Mouse (Mus musculus) embryonic stem cell, embryonic (primary cell): ENCODE measurements around the gene Cog4.
"Not testable (repeated sequence)": the region's sequence is repeated elsewhere in the genome, so short reads cannot be mapped to it uniquely, and the experiment has no call there.

Source experiments
- CTCF ChIA-PET, 4 experiments: fragments of 300-600 bp in 2 of 4; fragments of 350-600 bp in 2 of 4; sonication (Branson Sonifier 250); formaldehyde crosslinking; loops; one replicate each; lab custom pipeline; 2022; ENCODE audit warnings: inconsistent platforms in 2 of 4; lab: Charles Lee
- POLR2A ChIA-PET, 4 experiments: fragments of 300-600 bp in 2 of 4; fragments of 350-600 bp in 2 of 4; sonication (Branson Sonifier 250); formaldehyde crosslinking; loops; one replicate each; lab custom pipeline; 2022; ENCODE audit warnings: antibody characterized with exemption in 4 of 4, inconsistent platforms in 1 of 4; lab: Charles Lee

Gene Cog4

GRCm38 (mm10) chr8:110920032-110920772, 73.8 kb downstream of the Cog4 start:
- ChIA-PET POLR2A (interaction anchor here in 3 of 4 experiments (0.5 to 3.2 kb wide), 40 partner anchors 8 to 871 kb away, joined by 3 to 25 read pairs (median 4); partner anchors contain the start of genes Ddx19a (in 2 of the 3), Sf3b3 (in 2 of the 3), Aars (in 1 of the 3) and Cog4 (in 1 of the 3)), CTCF (interaction anchor here in 3 of 4 experiments (0.6 to 1.2 kb wide), 9 partner anchors 9 to 1227 kb away, joined by 3 to 13 read pairs (median 4); partner anchors contain the start of gene Ist1 (in 1 of the 3))

- POLR2A ChIA-PET, result interaction anchor here in 3 of 4 experiments (0.7 to 3.2 kb wide), 10 partner anchors 19 to 113 kb away, joined by 3 to 25 read pairs (median 10); partner anchors contain the start of gene Aars (in 1 of the 3)
- CTCF ChIA-PET, result interaction anchor here in 2 of 4 experiments (0.5 to 0.6 kb wide), 2 partner anchors 19 to 27 kb away, joined by 6 to 13 read pairs; no protein-coding TSS in a partner anchor
Measured at GRCm38 (mm10) chr8:110920773-110921277, 74.4 kb downstream of the Cog4 start.

DNA sequence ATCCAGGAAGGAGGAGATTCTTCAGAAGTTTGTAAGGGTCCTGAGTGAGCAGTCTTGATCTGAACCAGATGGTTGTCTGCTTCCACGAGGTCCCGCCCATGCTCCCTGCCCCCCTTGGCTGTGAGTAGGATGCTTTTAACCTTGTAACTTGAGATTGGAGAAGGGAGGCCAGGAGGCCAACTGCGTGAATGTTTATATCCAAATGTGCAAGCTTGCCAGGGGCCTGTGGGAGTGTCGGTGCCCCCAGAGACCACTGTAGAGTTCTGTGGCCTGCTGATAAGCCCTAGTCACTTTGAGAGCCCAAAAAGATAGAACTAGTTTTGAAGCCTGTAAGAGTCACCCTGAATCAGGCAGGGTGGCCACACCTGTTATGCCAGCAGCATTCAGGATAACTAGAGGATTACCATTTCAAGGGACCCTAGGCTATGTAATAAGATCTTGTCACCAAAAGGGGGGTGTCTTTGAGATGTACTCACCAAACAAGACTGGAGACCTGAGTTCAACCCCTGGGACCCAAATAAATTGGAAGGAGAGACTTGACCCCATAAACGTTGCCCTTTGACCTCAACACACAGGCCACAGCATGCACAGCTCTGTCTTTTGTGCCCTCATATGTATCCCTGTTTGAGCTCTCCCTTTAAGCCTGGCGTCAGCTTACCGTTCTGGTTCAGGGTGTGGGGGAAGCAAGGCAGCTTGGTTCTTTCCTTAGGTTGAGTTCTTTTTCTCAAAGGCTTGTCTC, 75.3 kb downstream of the Cog4 start:
- ChIA-PET CTCF (interaction anchor here in 2 of 4 experiments (0.5 to 0.6 kb wide), 2 partner anchors 18 to 26 kb away, joined by 6 to 13 read pairs; no protein-coding TSS in a partner anchor), POLR2A (interaction anchor here in 2 of 4 experiments (0.7 to 2.1 kb wide), 2 partner anchors 49 kb away, joined by 4 to 5 read pairs; no protein-coding TSS in a partner anchor)

- ChIA-PET CTCF (interaction anchor here in 1 of 4 experiments (0.7 kb wide), 1 partner anchor 493 kb away, joined by 3 read pairs; no protein-coding TSS in a partner anchor), POLR2A (interaction anchor here in 2 of 4 experiments (0.9 to 2.6 kb wide), 5 partner anchors 14 to 107 kb away, joined by 3 to 7 read pairs (median 3); partner anchors contain the start of gene Aars (in 1 of the 2))
Measured at GRCm38 (mm10) chr8:110925691-110926140, 79.3 kb downstream of the Cog4 start.

GRCm38 (mm10) chr8:110926690-110927089, 80.3 kb downstream of the Cog4 start:
- POLR2A ChIA-PET, result no interaction called here
- CTCF ChIA-PET, result no interaction called here

GRCm38 (mm10) chr8:110928435-110928834, 82.0 kb downstream of the Cog4 start:
- ChIA-PET POLR2A (interaction anchor here in 2 of 4 experiments (0.7 to 2.0 kb wide), 11 partner anchors 8 to 146 kb away, joined by 3 to 9 read pairs (median 5); partner anchors contain the start of genes St3gal2 (in 2 of the 2) and Fuk (in 1 of the 2)), CTCF (interaction anchor here in 1 of 4 experiments (0.6 kb wide), 2 partner anchors 23 to 1110 kb away, joined by 3 read pairs; no protein-coding TSS in a partner anchor)

DNA sequence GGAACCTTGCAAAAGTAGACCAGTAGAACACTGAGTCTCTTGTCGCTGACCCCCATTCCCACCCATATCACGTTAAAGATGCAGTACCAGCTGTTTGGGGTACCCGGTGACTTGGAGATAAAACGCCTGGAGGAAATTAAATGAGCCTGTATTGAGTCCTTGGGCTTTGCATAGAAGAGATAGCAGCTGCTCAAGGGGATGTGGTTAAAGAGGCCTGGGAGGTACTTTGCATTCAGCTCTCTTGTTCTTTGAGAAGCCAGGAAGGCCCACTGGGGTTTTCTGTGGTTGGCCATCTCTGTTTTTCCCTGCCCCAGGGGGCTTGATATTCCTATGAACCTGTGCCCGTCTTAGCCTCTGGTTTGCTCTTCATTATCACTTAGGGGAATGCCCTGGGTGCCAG, 82.7 kb downstream of the Cog4 start:
- POLR2A ChIA-PET, result interaction anchor here in 2 of 4 experiments (0.7 to 2.0 kb wide), 8 partner anchors 8 to 255 kb away, joined by 3 to 10 read pairs (median 5); partner anchors contain the start of genes St3gal2 (in 2 of the 2) and Fuk (in 1 of the 2)
- CTCF ChIA-PET, result interaction anchor here in 1 of 4 experiments (0.6 kb wide), 1 partner anchor 23 kb away, joined by 3 read pairs; no protein-coding TSS in a partner anchor

DNA sequence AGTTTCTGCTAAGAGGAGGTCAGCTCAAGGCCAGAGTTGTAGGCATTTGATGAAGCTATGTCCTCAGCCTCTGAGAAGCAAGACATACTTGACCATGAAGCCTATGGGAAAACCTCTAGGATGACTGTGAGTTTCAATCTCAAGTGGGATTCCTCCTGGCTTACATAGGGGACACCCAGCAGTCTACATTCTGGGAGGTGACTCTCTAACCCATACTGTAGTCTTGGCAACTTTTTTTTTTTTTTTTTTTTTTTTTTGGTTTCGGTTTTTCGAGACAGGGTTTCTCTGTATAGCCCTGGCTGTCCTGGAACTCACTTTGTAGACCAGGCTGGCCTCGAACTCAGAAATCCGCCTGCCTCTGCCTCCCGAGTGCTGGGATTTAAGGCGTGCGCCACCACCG, 83.3 kb downstream of the Cog4 start:
- CTCF ChIA-PET, result not testable (repeated sequence)
- POLR2A ChIA-PET, result interaction anchor here in 2 of 4 experiments (0.7 to 2.1 kb wide), 5 partner anchors 10 to 254 kb away, joined by 3 to 10 read pairs (median 7); partner anchors contain the start of gene St3gal2 (in 2 of the 2)

DNA sequence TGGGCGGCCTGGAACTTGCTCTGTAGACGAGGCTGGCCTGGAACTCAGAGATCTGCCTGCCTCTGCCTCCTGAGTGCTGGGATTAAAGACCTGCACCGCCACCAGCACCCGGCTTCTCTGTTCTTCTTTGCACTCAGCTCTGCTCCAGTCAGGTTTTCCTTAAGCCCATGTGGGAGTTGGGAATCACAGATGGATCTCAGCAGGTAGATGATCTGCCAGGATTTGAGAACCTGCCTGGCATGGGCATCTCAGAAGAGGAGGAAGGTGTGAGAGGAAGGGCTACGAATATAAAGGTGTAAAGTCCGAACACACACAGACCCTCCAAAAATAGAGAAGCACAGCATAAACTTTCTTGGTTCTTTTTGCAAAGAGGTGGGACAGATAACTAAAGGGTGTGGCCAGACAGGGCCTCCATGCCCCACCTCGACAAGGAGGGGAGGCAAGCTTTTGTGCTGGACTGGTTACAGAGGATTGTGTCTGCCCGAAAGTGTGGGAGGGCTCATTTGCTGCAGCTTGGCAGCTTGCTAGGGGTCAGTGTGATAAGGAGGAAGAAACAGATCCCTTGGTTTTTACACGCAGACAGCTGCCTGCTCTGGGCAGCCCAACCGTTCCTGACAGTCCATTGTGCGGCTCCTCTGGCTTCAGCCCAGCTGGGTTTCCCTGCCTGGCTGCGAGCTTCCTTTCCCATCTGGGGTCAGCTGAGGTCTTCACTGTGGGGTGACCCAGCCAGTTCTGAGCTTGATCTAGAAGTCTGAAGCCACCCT, 85.0 kb downstream of the Cog4 start:
- CTCF ChIA-PET, result interaction anchor here in 1 of 4 experiments (0.6 kb wide), 2 partner anchors 118 to 1287 kb away, joined by 5 read pairs; no protein-coding TSS in a partner anchor

More for the DNA sequence above, 85.0 kb downstream of the Cog4 start:
- POLR2A ChIA-PET, result interaction anchor here in 1 of 4 experiments (1.3 to 2.1 kb wide), 3 partner anchors 10 to 39 kb away, joined by 3 to 7 read pairs (median 5); no protein-coding TSS in a partner anchor
